Mouse (Mus musculus) kidney, postnatal 25 days (tissue): ENCODE results near the gene Mnt.

Source experiments
- DNase-seq, 2 experiments: peaks; one replicate each; pipeline ENCODE4 v3.0.0; 2021; ENCODE audit warnings: mixed read lengths in 2 of 2

Mnt gene

GRCm38 (mm10) chr11:74850998-74851661 lies 20.4 kb downstream of the Mnt start:
- peak; percentile 63 to 87 for DNase-seq

GRCm38 (mm10) chr11:74857756-74858155 lies 27.0 kb downstream of the Mnt start:
- DNase-seq, result no peak

DNA sequence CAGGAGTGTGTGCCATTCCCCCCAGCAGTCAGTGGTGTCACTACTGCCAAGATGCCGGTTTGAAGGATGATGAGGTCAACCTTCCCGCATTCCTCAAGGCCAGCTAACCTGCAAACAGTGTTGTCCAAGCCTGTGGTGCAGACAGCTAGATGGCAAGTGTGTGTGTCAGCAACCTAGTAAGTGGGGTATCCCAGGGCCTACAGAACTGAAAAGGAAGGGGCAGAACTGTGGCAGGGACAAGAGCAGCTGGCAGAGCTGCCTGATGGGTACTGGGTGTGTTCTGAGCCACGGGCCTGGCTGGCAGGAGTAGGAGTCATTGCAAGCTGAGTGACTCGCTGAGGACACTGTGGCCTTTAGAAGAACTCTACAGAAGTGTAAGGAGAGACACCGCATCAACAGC lies 31.4 kb downstream of the Mnt start:
- DNase-seq, result no peak

GRCm38 (mm10) chr11:74863471-74863870 lies 32.8 kb downstream of the Mnt start:
- no peak for DNase-seq

DNA sequence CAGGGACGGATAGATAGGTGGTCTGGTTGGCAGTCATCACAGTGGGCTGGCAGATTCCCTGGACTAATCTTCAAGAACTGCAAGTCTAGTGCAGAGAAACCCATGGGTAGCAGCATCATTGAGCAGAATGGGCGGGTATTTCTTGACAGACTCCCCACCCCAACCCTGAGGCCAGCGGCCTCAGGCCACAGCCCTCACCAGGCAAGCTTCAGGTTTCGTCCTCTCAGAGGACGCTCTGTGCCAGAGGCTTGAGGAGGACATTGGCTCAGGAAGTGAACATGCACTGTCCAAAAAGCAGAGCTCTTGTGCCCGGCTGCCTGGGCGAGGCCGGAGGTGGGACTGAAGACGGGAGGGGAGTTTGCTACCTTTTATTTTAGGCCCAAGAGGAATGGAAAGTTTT lies 33.7 kb downstream of the Mnt start:
- DNase-seq, result no peak

GRCm38 (mm10) chr11:74865252-74865651 lies 34.5 kb downstream of the Mnt start:
- no peak for DNase-seq

- peak in 1 of 2 experiments; percentile 57 for DNase-seq
These were observed 35.9 kb downstream of the Mnt start for GRCm38 (mm10) chr11:74866640-74867039.

DNA sequence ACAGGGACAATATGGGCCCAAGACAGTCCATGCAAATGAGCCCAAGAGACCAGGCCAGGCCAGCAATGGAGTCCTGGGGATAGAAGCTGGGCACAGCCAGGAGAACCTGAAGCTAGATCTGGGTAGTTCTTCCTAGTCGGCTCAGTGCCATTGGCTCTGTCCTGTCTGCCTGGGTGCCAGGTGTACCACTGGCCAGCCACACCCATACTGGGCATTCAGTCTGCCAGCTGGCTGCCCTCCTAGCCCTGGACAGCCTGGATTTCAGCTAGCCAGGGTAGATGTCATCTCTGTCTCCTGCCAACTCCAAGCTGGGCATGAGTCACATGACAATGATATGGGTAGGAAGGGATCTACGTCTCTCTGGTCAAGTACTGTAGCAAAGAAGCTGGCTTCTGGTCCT lies 36.5 kb downstream of the Mnt start:
- DNase-seq, result peak; percentile 47 to 80

- no peak for DNase-seq
These were observed 37.5 kb downstream of the Mnt start for GRCm38 (mm10) chr11:74868046-74868760.

- DNase-seq, result no peak
These were observed 38.9 kb downstream of the Mnt start for GRCm38 (mm10) chr11:74869603-74870002.

DNA sequence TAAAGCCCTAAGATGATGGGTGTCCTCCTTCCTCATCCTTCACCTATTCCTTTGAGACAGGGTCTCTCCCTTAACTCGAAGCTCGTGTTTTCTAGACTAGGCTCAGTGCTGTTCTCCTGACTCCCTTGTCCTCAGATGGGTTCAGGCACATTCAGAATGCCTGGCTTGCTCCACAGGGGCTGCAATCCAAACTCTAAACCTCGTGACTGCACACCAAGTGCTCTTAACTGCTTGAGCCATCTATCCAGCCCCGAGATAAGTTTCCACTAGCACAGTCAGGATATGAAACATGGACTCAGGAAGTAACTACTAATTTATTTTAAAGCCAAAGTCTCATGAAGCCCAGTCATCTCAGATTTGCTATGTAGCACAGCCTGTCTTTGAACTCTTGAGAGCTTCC lies 39.8 kb downstream of the Mnt start:
- DNase-seq, result no peak

GRCm38 (mm10) chr11:74870991-74871622 lies 40.4 kb downstream of the Mnt start:
- no peak for DNase-seq

DNA sequence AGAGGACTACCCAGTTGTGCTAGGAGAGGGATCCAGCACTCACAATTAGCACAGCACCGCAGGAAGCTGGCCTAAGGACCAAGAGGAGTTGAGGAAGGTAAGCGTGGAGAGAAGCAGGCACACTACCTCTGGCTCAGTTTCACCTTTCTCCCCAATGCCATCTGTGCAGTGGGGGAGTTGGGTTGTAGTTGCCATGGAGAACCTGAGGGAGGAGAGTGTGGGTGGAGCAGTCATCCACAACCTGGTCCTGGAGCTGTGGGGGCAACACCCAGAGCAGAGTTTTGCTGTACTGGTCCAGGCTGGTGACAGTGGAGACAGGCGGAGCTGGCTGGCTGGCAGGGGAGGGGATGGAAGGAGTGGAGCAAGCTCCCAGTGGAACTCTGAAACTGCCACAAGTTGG lies 43.9 kb downstream of the Mnt start:
- no peak for DNase-seq

DNA sequence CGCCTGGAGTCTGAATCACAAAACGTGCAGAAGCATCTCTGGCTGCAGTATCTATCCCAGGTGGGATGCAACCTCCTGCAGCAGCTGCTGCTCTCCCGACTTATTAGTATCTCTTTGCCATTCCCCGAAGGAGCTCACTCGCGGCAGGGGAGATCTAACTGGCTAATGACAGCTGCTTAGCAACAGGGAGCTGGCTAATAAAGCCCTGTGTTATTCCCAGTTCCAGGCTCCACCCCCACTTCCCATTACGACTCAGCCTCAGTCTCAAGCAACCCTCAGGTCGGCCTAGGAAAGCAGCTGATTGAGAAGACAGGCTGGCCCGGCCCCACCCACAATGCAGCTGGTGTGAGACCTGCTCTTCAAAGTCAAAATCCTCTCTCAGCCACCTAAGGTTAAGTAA lies 46.1 kb downstream of the Mnt start:
- DNase-seq, result peak; percentile 52 to 74

- no peak for DNase-seq
These were observed 50.3 kb downstream of the Mnt start for GRCm38 (mm10) chr11:74880999-74881398.

- DNase-seq, result no peak
These were observed 51.3 kb downstream of the Mnt start for GRCm38 (mm10) chr11:74881979-74882378.

DNA sequence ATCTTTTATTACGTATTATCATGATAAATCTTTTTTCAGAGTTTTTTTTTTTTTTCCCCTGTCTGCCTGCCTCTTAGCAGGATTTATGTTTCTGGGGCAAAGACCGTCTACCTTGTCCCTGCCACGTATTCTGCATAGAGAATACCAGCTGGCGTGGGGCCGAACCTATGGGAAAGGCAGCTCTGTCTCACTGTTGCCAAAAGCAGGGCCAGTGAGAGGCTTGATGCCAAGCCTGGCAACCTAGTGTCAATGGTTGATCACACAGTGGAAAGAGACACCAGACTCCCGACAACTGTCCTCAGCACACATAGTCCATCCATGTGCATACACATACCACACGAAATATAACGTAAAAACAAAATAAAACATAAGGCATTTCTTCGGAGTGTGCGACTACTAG lies 52.4 kb downstream of the Mnt start:
- no peak for DNase-seq

DNA sequence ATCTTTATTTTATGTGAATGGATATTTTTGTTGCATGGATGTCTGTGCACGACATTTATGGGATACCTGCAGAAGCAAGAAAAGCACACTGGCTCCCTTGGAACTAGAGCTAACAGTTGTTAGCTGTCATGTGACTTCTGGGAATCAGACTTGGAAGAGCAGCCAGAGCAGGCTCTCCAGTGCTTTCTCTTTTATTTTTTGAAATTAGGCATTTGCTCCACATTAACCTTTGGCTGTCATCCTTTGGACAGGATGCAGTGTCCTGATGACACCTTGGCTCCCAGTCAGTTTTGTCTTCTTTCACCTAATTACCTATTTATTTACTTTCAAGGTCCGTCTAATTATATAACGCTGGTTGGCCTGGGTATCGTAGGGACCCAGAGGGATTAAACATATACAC lies 63.9 kb downstream of the Mnt start:
- no peak for DNase-seq
